Mouse (Mus musculus) layer of hippocampus, adult 8-10 months (tissue): Measurements from ENCODE around the gene BC029722. TPM values are rescaled to one million over a fixed set of nuclear protein-coding genes. Genes with fewer than 3 reads are reported as not detected.
"Not testable (repeated sequence)": the region's sequence is repeated elsewhere in the genome, so short reads cannot be mapped to it uniquely, and the experiment has no call there.

Experiments used
- DNase-seq, 2 experiments: peaks; one replicate each; pipeline ENCODE4 v3.0.0; 2022; ENCODE audit warnings: low spot score in 2 of 2
- total RNA-seq, 4 experiments: library from RNA; stranded (reverse); gene quantifications; 2 replicates each; pipeline ENCODE4 v1.2.4; 2022

Gene BC029722
- total RNA-seq = 10 to 100 TPM; 54.2 to 56.6 (median 55.9) TPM

- DNase-seq = no peak
Measured at GRCm38 (mm10) chr2:155819392-155819448, at the start of gene BC029722. Gene BC029722, minus strand, starts transcription at chr2:155819426.

DNA sequence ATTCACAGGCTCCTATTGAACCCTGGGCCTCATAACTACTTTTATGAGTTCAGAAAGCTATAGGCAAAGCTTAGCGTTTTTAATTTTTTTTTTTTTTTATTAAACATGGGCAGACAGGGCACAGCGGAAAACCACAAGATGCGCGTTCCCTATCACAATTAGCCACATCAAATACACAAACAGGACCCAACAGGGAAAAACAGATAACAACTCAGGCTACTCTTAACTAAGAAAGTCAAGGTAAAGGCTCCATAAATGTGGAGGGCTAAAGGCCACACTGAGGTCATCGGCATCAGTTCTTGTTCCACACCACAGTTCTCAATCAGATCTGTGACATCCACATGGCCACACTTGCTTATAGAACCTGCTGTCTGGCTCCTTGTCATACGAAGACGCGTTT, 49.1 kb upstream of the BC029722 start:
- DNase-seq = no peak

DNA sequence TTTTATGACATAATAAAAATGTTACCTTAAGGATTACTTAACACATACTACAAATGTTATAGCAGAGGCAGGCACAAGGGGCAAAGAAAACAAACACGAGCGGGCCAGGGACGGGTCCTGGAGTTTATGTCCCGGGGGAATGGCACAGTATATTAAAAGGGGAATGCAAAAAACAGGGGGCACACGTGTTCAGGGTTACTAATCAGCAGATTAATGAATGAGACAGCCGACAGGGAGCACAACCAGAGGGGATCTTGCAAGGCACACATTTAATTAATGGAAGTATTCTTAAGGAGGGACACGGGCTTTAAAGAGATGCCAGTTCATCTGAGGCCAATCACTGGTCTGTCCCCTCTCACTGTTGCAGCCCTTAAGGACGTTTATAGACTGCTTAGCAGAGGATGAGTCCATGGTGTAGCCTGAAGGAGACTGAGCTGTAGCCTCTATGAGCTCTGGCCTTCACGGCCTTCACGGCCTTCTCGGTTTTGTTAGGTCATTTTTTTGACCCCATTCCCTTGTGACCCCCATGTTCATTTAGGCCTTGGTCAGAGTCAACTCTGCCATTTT, 44.2 kb upstream of the BC029722 start:
- DNase-seq = no peak

GRCm38 (mm10) chr2:155862573-155863300, 43.5 kb upstream of the BC029722 start:
- DNase-seq = no peak

DNA sequence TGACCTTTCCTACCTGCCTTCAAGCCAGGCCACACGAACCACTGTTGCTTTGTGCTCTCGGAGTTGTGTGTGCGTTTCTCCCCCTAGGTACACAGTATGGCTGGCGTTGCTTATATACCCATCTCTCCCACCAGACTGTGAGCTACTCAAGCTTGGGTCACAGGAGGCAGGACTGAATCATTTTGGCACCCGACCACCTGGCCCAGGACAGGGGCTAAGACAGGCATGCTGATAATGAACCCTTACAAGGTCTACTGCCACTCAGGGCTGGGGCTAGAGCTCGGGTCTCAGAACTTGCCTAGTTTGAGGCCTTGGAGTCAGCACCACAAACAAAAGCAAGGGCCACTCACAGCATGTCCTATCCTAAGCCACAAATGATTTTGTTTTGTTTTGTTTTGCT, 42.4 kb upstream of the BC029722 start:
- no peak for DNase-seq

- DNase-seq = no peak
Measured at GRCm38 (mm10) chr2:155860102-155860501, 40.9 kb upstream of the BC029722 start.

GRCm38 (mm10) chr2:155852536-155852935, 33.3 kb upstream of the BC029722 start:
- no peak for DNase-seq

DNA sequence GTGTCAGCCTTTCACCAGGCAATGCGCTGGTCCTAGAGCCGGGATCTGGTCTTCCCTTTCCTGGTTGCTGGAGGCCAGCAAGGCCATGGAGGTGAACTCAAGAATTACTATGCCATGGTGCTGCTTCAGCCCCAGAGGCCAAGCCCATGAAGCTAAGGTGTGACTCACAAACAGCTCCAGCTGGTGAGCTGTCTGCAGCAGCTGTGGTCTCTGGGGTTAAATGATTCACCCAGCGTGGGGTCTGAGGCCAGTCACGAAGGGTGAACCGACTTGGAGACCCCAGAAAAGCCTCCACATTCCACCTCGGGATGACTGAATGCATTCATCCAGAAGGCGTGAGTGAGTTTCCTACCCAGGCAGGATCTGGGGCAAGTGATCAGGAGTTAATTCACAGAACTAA, 30.9 kb upstream of the BC029722 start:
- no peak for DNase-seq

DNA sequence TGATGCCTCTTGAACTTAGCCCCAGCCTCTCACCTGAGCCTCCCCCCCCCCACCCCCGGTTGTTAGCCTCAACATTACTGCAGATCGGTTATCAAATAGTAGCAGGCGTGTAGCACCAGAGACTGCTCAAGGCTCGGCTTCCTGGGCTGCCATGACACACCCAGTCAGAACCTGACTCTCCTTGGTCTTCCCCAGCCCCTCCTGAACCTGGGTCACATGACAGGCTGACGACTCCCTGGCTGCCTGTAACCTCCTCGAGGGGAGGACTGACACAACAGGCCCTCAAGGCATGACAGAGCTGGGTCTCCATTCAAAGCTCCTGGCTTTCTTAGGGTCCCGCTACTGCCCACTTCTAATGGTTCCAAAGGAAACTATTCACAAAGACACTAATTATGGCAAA, 30.2 kb upstream of the BC029722 start:
- DNase-seq = no peak

GRCm38 (mm10) chr2:155848291-155848690, 29.1 kb upstream of the BC029722 start:
- peak; percentile 57 to 82 for DNase-seq

GRCm38 (mm10) chr2:155846930-155847329, 27.7 kb upstream of the BC029722 start:
- no peak for DNase-seq

DNA sequence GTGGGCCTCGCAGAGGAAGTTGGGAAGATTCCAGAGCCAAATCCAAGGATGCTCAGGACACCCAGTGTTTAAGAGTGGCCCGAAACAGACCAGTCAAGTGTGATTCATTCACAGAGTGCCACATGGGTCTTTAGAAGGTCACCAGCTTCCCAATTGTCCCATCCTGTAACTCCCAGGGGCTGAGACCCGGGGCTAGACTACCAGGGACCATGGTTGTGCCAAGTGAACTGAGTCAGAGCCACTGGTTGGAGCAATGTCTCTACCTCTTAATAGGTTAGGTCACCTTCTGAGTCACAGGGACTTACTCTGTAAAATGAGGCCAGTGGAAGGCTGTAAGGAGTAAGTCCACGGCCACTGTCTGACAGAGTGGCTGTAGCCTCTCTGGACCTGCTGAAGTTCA, 19.7 kb upstream of the BC029722 start:
- no peak for DNase-seq

- DNase-seq = no peak
Measured at GRCm38 (mm10) chr2:155837961-155838360, 18.7 kb upstream of the BC029722 start.

DNA sequence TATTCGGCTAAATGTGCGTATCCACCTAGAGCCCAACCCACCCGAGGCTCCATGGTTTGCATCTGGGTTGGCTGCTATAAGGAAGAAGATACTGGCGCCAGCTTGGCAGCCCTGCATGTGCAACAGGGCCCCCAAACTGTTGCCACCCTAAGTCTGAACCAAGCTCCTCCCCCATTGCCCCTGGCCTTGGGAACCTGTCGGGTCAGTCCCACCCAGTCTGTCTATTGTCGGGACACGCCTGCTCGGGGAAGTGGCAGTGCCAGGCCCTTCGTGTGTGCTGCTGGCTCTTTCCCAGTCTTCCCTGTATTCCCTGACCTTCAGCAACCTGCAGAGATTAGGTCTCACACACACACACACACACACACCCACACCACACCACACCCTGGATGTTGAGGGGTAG, 15.5 kb upstream of the BC029722 start, which contains the start of gene Fam83c:
Fam83c (minus strand) TSS at position 123 of the 400 bp plus-strand sequence.
- no peak for DNase-seq

- DNase-seq = not testable (repeated sequence)
Measured at GRCm38 (mm10) chr2:155832087-155832486, 12.9 kb upstream of the BC029722 start.

DNA sequence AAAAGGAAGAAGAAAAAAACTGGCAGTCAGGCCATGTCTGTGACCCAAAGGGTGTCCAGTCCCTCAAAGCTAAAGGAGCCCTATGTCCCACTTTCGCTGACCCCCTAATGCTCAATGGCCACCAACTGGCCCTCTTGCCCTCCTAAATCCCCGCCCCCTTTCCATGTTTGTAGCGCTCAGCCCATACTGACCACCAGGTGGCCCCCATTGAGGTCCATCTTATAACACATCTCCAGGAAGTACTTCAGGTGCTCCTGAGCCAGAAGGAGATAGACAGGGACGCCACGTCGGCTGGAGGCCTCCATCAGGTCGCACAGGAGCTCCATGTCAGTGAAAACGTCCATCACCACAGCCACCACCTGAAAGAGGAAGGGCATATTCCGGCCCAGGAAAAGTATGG, 12.1 kb upstream of the BC029722 start:
- no peak for DNase-seq

DNA sequence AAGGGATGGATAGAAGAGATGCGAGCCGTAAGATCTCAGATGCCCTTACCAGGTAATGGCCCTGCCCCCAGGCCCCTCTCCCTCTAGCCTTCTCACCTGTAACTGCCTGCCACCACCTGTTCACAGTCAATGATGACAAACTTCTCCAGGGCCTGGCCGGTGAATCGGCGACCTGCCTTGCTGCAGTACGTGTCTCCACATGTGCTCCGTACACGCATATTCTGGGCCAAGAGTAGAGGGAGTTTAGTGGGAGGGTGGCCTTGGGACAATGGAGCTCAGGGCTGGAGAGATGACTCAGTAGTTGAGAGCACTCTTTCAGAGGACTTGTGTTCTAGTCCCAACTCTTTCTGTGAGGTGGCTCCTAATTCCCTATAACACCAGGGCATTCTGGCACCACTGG, 11.6 kb upstream of the BC029722 start:
- DNase-seq = no peak

- peak; percentile 75 to 76 for DNase-seq
Measured at GRCm38 (mm10) chr2:155826630-155827424, 7.6 kb upstream of the BC029722 start, which contains the start of gene Eif6. Gene Eif6, minus strand, starts transcription at chr2:155826925.

GRCm38 (mm10) chr2:155825904-155826629, 6.8 kb upstream of the BC029722 start:
- DNase-seq = no peak

GRCm38 (mm10) chr2:155823722-155824121, 4.5 kb upstream of the BC029722 start:
- no peak for DNase-seq

GRCm38 (mm10) chr2:155820779-155821178, 1.6 kb upstream of the BC029722 start:
- no peak for DNase-seq
